Mouse (Mus musculus) embryo, embryonic 10 days (tissue): ENCODE data around the gene Trim65.
"Not testable (repeated sequence)": the region's sequence is repeated elsewhere in the genome, so short reads cannot be mapped to it uniquely, and the experiment has no call there.

Experiments used
- DNase-seq: peaks from one replicate; pipeline ENCODE4 v3.0.0-alpha.2; 2015; ENCODE audit warnings: low spot score

The Trim65 gene

GRCm38 (mm10) chr11:116108464-116109137, 22.3 kb downstream of the Trim65 start:
- no peak for DNase-seq

GRCm38 (mm10) chr11:116107777-116108285, 23.1 kb downstream of the Trim65 start:
- no peak for DNase-seq

- DNase-seq = peak; percentile 38
Measured at GRCm38 (mm10) chr11:116106963-116107776, 23.8 kb downstream of the Trim65 start.

- peak; percentile 64 for DNase-seq
Measured at GRCm38 (mm10) chr11:116106154-116106962, 24.6 kb downstream of the Trim65 start.

GRCm38 (mm10) chr11:116105065-116105464, 25.9 kb downstream of the Trim65 start:
- DNase-seq = no peak

- peak; percentile 57 for DNase-seq
Measured at GRCm38 (mm10) chr11:116104006-116104646, 26.8 kb downstream of the Trim65 start.

- DNase-seq = no peak
Measured at GRCm38 (mm10) chr11:116103572-116103971, 27.4 kb downstream of the Trim65 start.

- no peak for DNase-seq
Measured at GRCm38 (mm10) chr11:116102472-116102871, 28.5 kb downstream of the Trim65 start.

- peak; percentile 32 for DNase-seq
Measured at GRCm38 (mm10) chr11:116101931-116102381, 29.0 kb downstream of the Trim65 start.

- no peak for DNase-seq
Measured at GRCm38 (mm10) chr11:116100839-116101238, 30.1 kb downstream of the Trim65 start.

- no peak for DNase-seq
Measured at GRCm38 (mm10) chr11:116100385-116100784, 30.5 kb downstream of the Trim65 start.

GRCm38 (mm10) chr11:116099462-116099861, 31.5 kb downstream of the Trim65 start:
- no peak for DNase-seq

- no peak for DNase-seq
Measured at GRCm38 (mm10) chr11:116098711-116099460, 32.0 kb downstream of the Trim65 start.

GRCm38 (mm10) chr11:116096213-116097108, 34.5 kb downstream of the Trim65 start:
- peak; percentile 47 for DNase-seq

GRCm38 (mm10) chr11:116095573-116095972, 35.4 kb downstream of the Trim65 start:
- DNase-seq = no peak

- DNase-seq = no peak
Measured at GRCm38 (mm10) chr11:116093771-116094565, 37.0 kb downstream of the Trim65 start.

- not testable (repeated sequence) for DNase-seq
Measured at GRCm38 (mm10) chr11:116092959-116093358, 38.0 kb downstream of the Trim65 start.

GRCm38 (mm10) chr11:116091591-116091990, 39.3 kb downstream of the Trim65 start:
- DNase-seq = no peak

GRCm38 (mm10) chr11:116089545-116089944, 41.4 kb downstream of the Trim65 start:
- no peak for DNase-seq
